Mouse (Mus musculus) cortical plate, adult 2 months (tissue): ENCODE measurements around the gene Golt1a.

ENCODE experiments used
- CTCF ChIP-seq: fragments of 200-500 bp; IDR thresholded peaks from 2 replicates; pipeline ENCODE4 v1.5.1; 2011; ENCODE audit warnings: mild to moderate bottlenecking, control low read depth, low read length; ENCODE audit not compliant: insufficient read depth; ENCODE audit errors: extremely low read depth
- POLR2A ChIP-seq: fragments of 200-500 bp; IDR thresholded peaks from 2 replicates; pipeline ENCODE4 v1.6.1; 2011; ENCODE audit warnings: mild to moderate bottlenecking, low read length, control low read depth; ENCODE audit not compliant: insufficient read depth; ENCODE audit errors: extremely low read depth

DNA sequence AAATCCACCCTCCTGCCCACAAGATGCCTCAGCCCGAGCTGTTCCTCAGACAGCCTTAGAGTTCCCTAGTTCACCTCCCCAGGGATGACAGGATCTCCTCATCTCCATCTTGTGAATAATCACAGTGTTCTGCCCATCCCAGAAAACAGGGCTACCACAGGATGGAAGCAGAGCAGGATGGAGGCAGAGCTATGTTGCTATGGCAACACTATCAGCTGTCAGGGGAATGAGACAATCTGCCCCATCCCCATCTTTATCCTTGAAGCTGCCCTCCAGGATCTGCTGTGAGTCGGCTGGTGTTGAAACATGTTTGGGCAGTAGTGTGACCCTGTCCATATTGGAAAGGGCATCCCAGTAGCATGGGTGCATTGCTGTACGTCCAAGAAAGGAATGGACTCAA, 21.5 kb downstream of the Golt1a start:
- TF ChIP-seq POLR2A (no peak), CTCF (no peak)
